Mouse (Mus musculus) Patski (cell line): ENCODE results near the gene Crnkl1. TPM values are rescaled to one million over a fixed set of nuclear protein-coding genes. Genes with fewer than 3 reads are reported as not detected.
"Not testable (repeated sequence)": the region's sequence is repeated elsewhere in the genome, so short reads cannot be mapped to it uniquely, and the experiment has no call there.

ENCODE experiments used
- ATAC-seq: fragments of 100-300 bp; one replicate; pipeline ENCODE4 v1.8.0; 2021
- CTCF ChIA-PET: fragments of 350-600 bp; sonication (Branson Sonifier 250); formaldehyde crosslinking; loops from one replicate; lab custom pipeline; 2022; ENCODE audit warnings: inconsistent platforms; lab: Charles Lee
- POLR2A ChIA-PET: fragments of 350-600 bp; sonication (Branson Sonifier 250); formaldehyde crosslinking; loops from one replicate; lab custom pipeline; 2022; ENCODE audit warnings: antibody characterized with exemption, inconsistent platforms; lab: Charles Lee
- DNase-seq: peaks from one replicate; pipeline ENCODE4 v3.0.0-alpha.2; 2011; ENCODE audit warnings: low read depth, low spot score
- H3K27me3 ChIP-seq: fragments of 371-371 bp; one replicate; pipeline ENCODE4 v1.5.1; 2021
- CTCF ChIP-seq: fragments of 100-300 bp; IDR thresholded peaks from one replicate; pipeline ENCODE4 v1.5.1; 2021
- in situ Hi-C: fragments of 300-500 bp; cut with MboI; formaldehyde crosslinking; loops from 3 replicates; pipeline ENCODE4 v1.11.1; 2018; ENCODE audit warnings: low pct_unique_long_range_greater_than_20kb, mixed read lengths
- polyA plus RNA-seq: library from polyadenylated mRNA; unstranded; gene quantifications from one replicate; pipeline ENCODE4 v1.2.3, GENCODE M21; 2021

Gene Crnkl1
- polyA plus RNA-seq, 1 experiment from 2014 or later = 26.1 TPM

- in situ Hi-C loops = no loop called here
- DNase-seq = no peak
- ChIA-PET CTCF (interaction anchor here (1.4 kb wide), 1 partner anchor 26 kb away, joined by 4 read pairs; no protein-coding TSS in a partner anchor), POLR2A (interaction anchor here (0.5 kb wide), 2 partner anchors 73 to 263 kb away, joined by 4 to 6 read pairs; no protein-coding TSS in a partner anchor)
- TF ChIP-seq CTCF = no peak
- H3K27me3 ChIP-seq = peaks cover 21% of the 10 kb centered on the region
- ATAC-seq = no peak
Measured at GRCm38 (mm10) chr2:145936975-145937374, 2.2 kb upstream of the Crnkl1 start.

- DNase-seq (no peak), ATAC-seq (no peak)
- TF ChIP-seq CTCF = peak; percentile 55
- in situ Hi-C loops = loop anchor here (10.0 to 25.0 kb wide), 2 partner anchors 1144 to 1334 kb away; partner anchors contain the start of genes Dtd1 and Smim26
- ChIA-PET CTCF (interaction anchor here (0.9 to 1.9 kb wide), 4 partner anchors 9 to 493 kb away, joined by 3 to 10 read pairs (median 4); no protein-coding TSS in a partner anchor), POLR2A (no interaction called here)
- H3K27me3 ChIP-seq = no peaks in the 10 kb centered on the region
Measured at GRCm38 (mm10) chr2:145920941-145921650, 13.7 kb downstream of the Crnkl1 start.

- H3K27me3 ChIP-seq, ATAC-seq, POLR2A ChIA-PET, CTCF ChIA-PET, DNase-seq: not testable (repeated sequence)
- TF ChIP-seq CTCF = peak; percentile 56
- in situ Hi-C loops = loop anchor here (25.0 kb wide), 1 partner anchor 1319 kb away; the partner anchor contains the start of genes Dtd1 and Smim26
Measured at GRCm38 (mm10) chr2:145905884-145906283, 28.9 kb downstream of the Crnkl1 start.

- ATAC-seq (no peak), DNase-seq (no peak)
- ChIA-PET POLR2A (interaction anchor here (0.6 kb wide), 1 partner anchor 148 kb away, joined by 3 read pairs; no protein-coding TSS in a partner anchor), CTCF (no interaction called here)
- in situ Hi-C loops = loop anchor here (25.0 kb wide), 1 partner anchor 1318 kb away; the partner anchor contains the start of genes Dtd1 and Smim26
- H3K27me3 ChIP-seq = no peaks in the 10 kb centered on the region
- TF ChIP-seq CTCF = no peak
Measured at GRCm38 (mm10) chr2:145905156-145905555, 29.7 kb downstream of the Crnkl1 start.

- no peak for DNase-seq
- no peak for ATAC-seq
Measured at GRCm38 (mm10) chr2:145903983-145904616, 30.7 kb downstream of the Crnkl1 start.

GRCm38 (mm10) chr2:145903061-145903901 is 31.5 kb downstream of the Crnkl1 start:
- peak; percentile 75 for TF ChIP-seq CTCF
- no peaks in the 10 kb centered on the region for H3K27me3 ChIP-seq
- CTCF ChIA-PET = interaction anchor here (1.5 to 1.8 kb wide), 2 partner anchors 11 to 28 kb away, joined by 4 to 5 read pairs; no protein-coding TSS in a partner anchor
- in situ Hi-C loops = loop anchor here (25.0 kb wide), 1 partner anchor 1316 kb away; the partner anchor contains the start of genes Dtd1 and Smim26
- POLR2A ChIA-PET = interaction anchor here (0.6 to 0.9 kb wide), 4 partner anchors 47 to 1174 kb away, joined by 3 to 7 read pairs (median 5); no protein-coding TSS in a partner anchor
- ATAC-seq (peak; percentile 81), DNase-seq (no peak)

More at GRCm38 (mm10) chr2:145903983-145904616, 30.7 kb downstream of the Crnkl1 start:
- in situ Hi-C loops = loop anchor here (25.0 kb wide), 1 partner anchor 1317 kb away; the partner anchor contains the start of genes Dtd1 and Smim26
- TF ChIP-seq CTCF = no peak
- no peaks in the 10 kb centered on the region for H3K27me3 ChIP-seq
- POLR2A ChIA-PET = interaction anchor here (0.6 to 0.9 kb wide), 4 partner anchors 47 to 1173 kb away, joined by 3 to 7 read pairs (median 5); no protein-coding TSS in a partner anchor
- CTCF ChIA-PET = no interaction called here

GRCm38 (mm10) chr2:145901861-145902260 is 33.0 kb downstream of the Crnkl1 start, which contains the start of gene Naa20:
Naa20 (plus strand) TSS chr2:145902099.
- POLR2A ChIA-PET = interaction anchor here (0.6 kb wide), 1 partner anchor 1633 kb away, joined by 3 read pairs; no protein-coding TSS in a partner anchor
- in situ Hi-C loops = loop anchor here (25.0 kb wide), 1 partner anchor 1315 kb away; the partner anchor contains the start of genes Dtd1 and Smim26
- CTCF ChIA-PET = interaction anchor here (1.5 to 1.8 kb wide), 2 partner anchors 9 to 27 kb away, joined by 4 to 5 read pairs; no protein-coding TSS in a partner anchor

GRCm38 (mm10) chr2:145900318-145900717 is 34.5 kb downstream of the Crnkl1 start:
- in situ Hi-C loops = loop anchor here (25.0 kb wide), 1 partner anchor 1313 kb away; the partner anchor contains the start of genes Dtd1 and Smim26
- ATAC-seq, DNase-seq, CTCF ChIA-PET, H3K27me3 ChIP-seq, POLR2A ChIA-PET: not testable (repeated sequence)

More at GRCm38 (mm10) chr2:145901861-145902260, 33.0 kb downstream of the Crnkl1 start, which contains the start of gene Naa20:
- no peak for TF ChIP-seq CTCF
- no peak for ATAC-seq
- DNase-seq = no peak
- H3K27me3 ChIP-seq = no peaks in the 10 kb centered on the region

- peak; percentile 40 for ATAC-seq
- no peak for TF ChIP-seq CTCF
- no peak for DNase-seq
- in situ Hi-C loops = no loop called here
- ChIA-PET POLR2A (no interaction called here), CTCF (interaction anchor here (1.6 kb wide), 1 partner anchor 12 kb away, joined by 4 read pairs; no protein-coding TSS in a partner anchor)
- H3K27me3 ChIP-seq = no peaks in the 10 kb centered on the region
Measured at GRCm38 (mm10) chr2:145898106-145898505, 36.7 kb downstream of the Crnkl1 start.
